Mouse (Mus musculus) gastrocnemius, postnatal 4 days (tissue): ENCODE data around the gene Spag9. TPM values are rescaled to one million over a fixed set of nuclear protein-coding genes. Genes with fewer than 3 reads are reported as not detected.

ENCODE experiments used
- DNase-seq, 2 experiments: peaks; one replicate each; pipeline ENCODE4 v3.0.0; 2021 to 2022; ENCODE audit warnings: low spot score in 2 of 2, mixed read lengths in 2 of 2
- long read RNA-seq, 2 experiments: library from polyadenylated mRNA; stranded (forward); transcript quantifications; one replicate each; pipeline ENCODE4 v2.0.0; 2021
- total RNA-seq, 2 experiments: library from RNA; stranded (reverse); gene quantifications; 2 replicates each; pipeline ENCODE4 v1.2.3; 2021

Gene Spag9
- 100 to 1,000 TPM; 132 to 149 TPM for total RNA-seq
- long read RNA-seq, experiment 1, full-length matches to known transcripts, result 2 of 31 reads
- long read RNA-seq, experiment 1, partial matches to known transcripts, result 6 of 31 reads
- long read RNA-seq, experiment 1, other reads (novel, unspliced or antisense), result 23 of 31 reads
- long read RNA-seq, experiment 2, full-length matches to known transcripts, result 10 of 45 reads
- long read RNA-seq, experiment 2, partial matches to known transcripts, result 6 of 45 reads
- long read RNA-seq, experiment 2, other reads (novel, unspliced or antisense), result 29 of 45 reads

DNA sequence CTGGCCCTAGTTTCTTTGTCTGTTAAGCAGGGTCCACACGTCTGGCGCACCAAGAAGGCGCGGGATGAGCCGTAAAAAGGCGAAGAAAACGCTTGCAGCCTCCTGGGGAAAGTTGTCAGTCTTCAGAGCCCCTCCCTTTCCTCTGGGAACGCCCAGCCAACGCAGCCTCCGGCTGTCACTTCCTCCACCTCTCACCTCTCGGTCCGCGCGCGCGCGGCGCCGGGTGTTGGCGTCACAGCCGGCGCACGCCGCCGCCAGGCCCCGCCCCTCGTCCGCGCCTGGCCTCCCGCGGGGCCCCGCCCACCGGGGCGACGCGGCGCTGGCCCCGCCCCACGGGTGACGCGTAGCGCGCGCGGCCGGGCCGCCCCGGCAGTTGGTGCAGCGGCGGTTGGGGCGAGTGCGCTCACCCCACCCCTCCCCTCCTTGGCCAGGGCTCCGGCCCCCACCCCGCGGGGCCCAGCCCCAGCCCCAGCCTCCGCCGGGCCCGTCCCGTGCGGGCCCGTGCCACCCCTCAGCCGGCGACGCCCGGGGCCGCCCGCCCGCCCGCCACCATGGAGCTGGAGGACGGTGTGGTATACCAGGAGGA lies at the start of gene Spag9:
Gene Spag9 (plus strand): TSS at position 372 of the 586 bp plus-strand sequence.
- DNase-seq, result peak; percentile 93 to 95

DNA sequence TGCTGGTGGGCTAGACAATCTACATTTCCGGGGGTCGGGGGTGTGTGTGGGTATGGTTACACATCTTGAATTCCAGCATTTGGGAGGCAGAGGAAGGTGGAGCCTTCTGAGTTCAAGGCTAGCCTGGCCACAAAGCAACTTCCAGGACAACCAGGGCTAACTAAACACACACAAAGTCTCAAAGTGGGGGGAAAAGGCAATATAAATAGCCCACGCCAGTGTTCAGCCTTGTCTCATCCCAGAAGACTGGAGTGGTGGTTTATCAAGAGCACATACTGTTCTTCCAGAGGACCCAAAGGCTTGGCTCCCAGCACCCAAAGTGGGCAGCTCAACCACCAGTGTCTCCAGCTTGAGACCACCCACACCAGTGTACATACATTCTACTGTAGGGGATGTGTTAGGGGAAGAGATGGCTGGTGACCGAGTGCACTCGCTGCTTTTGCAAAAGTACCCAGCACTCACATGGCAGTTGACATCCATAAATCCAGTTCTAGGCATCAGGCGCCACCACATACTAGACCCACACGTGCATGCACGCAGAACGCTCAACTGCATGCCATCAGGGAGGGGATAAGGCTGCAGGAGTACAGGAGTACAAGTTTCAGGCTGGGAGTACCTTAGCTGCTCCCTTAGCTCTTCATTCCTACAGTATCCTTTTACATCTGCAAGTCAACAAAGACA lies 46.9 kb upstream of the Spag9 start:
- DNase-seq, result no peak

DNA sequence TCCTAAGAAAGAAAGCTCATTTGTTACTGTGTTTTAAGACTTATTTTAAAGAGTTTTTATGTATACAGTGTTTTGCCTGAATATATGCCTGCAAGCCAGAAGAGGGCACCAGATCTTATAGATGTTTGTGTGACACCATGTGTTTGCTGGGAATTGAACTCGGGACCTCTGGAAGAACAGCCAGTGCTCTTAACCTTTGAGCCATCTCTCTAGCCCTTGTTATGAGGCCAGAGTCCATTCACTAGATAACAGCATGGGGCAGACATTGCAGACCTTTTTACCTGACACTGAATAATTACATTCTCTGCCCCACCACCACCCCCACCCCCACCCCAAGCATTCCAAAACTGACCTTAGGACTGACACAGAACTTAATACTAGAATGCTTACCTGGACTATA lies 45.8 kb upstream of the Spag9 start:
- DNase-seq, result no peak

DNA sequence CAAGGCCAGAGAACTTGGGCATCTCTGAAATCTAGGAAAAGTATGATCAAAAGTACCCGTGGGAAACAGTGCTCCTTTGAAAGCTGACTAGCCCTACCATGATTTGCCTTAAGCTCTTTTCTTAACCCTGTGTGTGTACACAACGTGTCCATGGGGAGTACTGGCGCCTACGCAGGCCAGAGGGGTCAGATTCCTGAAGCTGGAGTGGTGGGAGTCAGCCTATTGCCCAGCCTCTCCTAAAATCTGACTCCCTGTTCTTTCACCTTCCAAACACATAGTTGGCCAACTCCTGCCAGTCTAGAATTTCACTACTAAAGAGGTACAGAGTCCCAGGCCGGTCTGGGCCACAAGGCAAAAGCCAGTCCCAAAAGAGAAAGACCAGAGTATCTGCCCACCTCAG lies 43.5 kb upstream of the Spag9 start:
- DNase-seq, result no peak

DNA sequence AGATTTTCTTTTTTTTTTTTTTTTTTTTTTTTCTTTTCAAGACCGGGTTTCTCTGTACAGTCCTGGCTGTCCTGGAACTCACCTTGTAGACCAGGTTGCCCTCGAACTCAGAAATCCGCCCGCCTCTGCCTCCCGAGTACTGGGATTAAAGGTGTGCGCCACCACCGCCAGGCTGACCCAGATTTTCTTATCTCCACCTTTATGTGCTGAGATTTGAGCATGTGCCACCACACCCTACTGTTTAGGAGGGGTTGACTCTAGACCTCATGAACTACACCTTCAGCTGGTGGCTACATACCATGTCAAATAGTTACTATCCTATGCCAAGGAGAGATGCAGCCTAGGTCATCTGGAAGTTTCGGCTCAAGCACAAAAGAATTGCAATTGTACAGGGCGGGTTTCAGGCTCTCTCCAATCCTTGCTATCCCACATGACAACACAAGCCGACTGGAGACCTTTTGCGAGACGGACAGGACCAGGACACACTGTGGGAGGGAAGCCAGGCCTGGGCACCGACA lies 41.1 kb upstream of the Spag9 start:
- DNase-seq, result no peak

DNA sequence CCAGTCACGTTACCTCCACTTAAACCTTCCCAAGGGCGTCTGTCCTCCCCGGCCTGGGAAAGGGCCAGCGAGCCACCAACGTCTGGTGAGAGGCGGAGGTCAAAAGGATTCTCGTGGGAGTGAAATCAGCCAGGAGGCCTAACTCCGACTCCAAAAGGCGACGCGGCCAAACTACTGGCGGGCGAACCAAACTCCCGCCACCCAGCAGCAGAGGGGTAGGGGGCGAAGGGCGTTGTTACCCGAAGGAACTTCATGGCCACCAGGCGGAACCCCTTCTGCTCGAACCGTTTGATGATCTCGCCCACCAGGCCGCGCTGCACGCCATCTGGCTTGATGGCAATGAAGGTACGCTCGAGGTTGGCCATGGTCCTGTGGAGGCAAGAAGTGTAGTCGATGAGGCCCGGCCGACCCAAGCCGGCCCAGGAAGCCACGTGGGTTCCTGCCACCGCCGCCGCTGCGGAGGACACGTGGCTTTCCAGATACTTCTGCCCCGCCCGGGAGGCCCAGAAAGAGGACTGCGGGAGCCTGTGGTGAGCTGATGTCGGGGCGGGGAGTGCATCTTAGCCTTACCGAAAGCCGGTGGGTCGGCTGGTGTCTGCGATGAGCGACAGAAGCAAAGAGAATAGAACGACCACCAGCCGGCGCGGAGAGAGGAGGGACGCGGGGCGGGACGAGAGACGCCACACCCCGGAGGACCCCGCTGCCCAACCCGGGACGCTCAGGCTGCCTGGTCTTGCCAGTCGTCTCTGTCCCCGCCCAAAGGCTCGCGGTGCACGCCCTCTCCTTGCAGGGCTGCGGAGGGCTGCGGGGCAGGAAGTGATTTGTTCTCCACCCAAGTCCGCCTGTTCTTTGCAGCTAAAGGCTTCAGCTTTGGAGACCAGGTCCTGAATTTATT lies 40.4 kb upstream of the Spag9 start:
- peak; percentile 90 to 94 for DNase-seq

DNA sequence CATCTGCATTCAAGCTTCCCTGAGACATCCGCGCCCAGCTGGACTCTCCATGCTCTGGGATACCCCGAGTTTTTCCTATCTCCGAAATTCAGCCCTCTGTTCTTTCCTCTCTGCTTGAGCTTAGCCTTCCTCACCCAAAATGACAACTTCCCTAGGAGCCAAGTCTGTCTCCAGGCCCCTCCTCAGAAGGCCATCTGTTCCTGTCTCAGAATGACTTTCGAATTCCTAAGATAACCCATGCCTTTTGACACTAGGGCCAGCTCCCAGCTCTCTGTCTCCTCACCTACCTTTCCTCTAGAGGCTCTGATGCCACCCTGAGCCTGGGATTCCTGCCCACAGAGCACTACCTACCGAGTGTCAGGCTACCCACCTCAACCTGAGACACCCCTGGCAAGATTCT lies 39.7 kb upstream of the Spag9 start, which contains the start of gene Nme2:
Gene Nme2 (minus strand): TSS at position 101 of the 400 bp plus-strand sequence.
- DNase-seq, result no peak

DNA sequence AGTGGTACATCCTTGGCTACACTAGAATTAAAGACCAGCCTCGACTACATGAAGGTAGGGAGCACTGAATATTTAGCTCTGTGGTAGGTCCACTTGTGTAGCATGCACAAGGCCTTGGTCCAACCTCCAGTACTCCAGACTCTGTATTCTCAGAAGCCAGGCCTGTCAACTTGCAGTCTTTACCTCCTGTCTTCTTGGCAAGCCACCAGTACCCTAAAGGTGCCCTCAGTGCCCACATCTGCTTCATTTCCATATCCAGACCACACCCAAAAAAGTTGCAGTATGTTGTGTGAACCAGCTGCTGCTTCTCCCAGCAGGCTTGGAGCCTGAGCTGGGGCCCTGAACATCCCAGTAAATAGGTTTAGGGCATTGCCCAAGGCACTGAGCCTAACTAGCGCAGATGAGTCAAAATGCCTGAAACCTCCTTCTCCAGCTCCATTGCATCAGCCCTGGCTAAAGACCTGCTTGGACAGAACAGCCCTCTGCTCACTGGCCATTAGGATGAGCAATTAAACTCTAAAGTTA lies 38.8 kb upstream of the Spag9 start:
- DNase-seq, result no peak

DNA sequence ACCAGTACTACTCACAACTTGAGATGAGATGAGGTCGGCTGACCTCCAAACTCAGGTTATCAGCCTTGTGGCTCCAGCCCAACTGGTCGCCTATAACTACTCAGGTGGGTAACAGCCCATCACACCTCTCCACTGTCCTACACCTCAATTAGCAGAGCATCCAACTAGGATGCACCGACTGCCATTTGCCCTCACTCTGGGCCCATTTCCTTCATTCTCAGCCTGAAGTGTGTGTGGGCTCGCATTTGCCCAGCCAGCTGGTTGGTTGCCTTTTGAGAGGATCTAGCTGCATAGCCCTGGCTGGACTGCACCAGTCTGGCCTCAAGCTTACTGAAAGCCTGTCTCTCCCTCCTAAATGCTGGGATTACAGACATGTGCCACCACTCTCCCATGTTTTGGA lies 38.1 kb upstream of the Spag9 start:
- no peak for DNase-seq

DNA sequence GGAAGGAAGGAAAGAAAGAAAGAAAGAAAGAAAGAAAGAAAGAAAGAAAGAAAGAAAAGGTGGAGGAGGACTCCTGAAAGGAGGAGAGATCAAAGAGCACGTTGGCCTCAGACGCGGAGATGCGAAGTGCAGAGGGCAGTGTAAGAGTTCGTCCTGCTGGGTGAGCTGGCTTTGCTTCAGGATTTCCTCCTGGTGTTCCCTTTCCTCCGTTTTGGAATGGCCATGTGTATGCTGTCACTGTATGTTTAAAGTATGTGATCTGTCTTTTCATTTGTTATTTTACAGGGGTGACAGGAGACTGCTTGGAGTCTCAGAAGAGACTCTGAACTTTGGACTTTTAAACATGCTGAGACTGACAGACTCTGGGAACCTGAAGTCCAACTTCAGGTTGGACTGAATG lies 34.4 kb upstream of the Spag9 start:
- no peak for DNase-seq

DNA sequence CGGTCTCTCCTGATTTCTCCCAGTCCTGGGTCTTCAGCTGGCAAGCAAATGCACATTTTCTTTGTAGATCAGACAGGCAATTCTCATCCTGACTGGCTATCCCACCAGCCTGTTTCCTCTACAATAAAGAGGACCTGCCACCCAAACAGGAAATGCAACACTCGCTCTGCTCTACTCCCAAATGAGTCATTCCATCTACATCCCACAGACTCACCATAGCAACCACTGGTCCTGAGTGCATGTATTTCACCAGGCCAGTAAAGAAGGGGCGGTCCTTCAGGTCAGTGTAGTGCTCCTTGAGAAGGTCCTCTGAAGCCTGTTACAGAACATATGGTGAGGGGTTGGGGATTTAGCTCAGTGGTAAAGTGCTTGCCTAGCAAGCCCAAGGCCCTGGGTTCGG lies 32.9 kb upstream of the Spag9 start:
- DNase-seq, result no peak

DNA sequence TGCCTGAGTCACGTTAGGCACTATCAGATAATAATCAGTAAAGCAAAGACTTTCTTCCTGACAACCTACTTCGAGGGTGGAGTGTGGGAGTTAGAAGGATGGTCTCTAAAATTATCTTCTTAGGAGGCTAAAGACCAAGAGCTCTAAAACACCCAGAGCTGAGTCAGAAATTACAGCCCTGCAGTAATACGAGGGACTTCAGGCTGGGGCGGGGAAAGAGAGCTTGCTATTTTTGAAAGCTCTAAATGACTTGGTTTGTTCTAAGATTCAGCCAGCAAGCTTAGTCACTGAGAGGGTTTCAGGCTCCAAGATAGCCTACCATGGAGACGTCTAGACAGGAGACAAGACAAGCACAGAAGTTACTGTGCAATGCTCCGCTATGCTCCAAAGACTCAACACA lies 30.5 kb upstream of the Spag9 start:
- DNase-seq, result no peak

DNA sequence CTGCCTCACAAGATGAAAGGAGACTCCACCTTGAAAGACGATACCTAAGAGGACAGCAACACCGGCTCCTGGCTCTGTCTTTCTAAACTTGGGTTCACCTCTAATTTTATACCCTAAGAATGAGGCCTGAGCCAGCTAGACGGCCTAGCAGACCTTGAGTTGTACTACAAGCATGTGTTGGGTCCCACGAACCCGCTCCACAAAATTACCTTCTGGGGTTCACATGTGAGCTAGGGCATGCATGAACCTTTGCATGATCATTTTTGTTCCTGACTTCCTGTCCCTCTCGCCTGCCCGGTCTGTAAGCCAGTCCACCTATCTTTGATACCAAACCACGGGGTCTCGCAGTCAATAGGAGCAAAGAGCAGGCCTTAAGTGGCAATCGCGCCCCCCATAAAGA lies 28.5 kb upstream of the Spag9 start:
- no peak for DNase-seq

DNA sequence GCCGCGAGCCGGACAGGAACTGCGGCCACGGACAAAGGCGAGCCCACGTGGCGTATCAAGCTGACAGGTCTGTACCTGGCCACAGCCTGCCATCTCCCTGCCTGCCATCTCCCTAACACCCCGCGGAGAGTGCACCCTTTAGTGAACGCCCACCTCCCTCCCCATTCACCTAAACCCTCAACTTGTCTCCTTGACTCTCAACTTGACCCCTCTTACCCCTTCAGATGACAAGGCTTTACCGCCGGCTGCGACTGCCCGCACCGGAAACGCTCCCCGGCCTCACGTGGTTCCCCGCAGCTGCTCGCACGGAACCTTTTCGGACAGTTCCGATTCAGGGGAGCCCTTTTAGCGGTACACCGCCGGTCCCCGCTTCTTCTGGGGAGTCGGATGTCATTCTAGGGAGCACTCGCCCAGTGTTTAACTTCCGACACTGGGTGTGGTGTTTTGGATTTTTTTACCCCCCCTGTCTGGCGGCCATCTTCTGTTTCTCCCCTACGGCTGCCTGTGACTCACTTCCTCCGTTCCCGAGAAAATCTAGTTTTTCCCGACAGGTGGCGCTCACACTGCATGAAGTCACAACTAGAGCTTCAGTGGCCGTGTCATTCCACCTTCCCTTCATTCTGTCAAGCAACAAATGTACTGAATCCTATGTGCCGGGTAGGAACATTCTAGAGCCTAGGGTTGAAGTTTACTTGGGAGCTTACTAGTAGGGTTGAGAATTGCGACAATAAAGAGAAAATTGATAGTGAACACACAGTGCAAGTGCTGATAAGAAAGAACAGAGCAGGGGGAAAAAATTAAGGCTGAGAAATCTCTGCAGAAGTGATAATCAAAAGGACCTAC lies 27.7 kb upstream of the Spag9 start, which contains the start of the genes Gm20390 and Nme1:
Gene Gm20390 (minus strand): TSS at position 289 of the 843 bp plus-strand sequence.
Gene Nme1 (minus strand): TSS at position 517 of the 843 bp plus-strand sequence.
- peak; percentile 90 to 95 for DNase-seq

DNA sequence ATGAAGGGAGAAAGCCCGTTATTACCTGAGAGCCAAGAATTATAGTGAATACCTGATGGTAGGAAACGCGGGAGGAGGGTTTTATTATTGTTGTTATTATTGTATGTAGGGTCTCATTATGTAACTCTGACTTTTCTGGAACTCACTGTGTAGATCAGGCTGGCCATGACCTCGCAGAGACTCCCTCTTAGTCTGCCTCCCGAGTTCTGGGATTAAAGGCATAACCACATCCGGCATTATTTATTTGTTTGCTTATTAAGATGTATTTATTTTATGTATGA lies 27.1 kb upstream of the Spag9 start:
- no peak for DNase-seq

DNA sequence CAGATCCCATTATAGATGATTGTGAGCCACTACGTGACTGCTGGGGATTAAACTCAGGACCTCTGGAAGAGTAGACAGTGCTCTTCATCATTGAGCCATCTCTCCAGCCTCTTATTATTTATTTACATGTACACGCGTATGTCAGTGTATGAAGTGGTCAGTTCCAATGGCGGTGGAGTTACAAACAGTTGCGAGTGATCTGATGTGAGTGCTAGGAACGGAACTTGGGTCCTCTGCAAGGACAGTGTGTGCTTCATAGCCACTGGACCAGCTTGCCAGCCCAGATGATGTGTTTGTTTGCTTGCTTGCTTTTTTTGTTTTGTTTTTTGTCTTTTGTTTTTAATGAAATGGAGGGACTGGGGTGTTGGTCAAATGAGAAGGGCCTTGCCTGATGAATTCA lies 26.7 kb upstream of the Spag9 start:
- DNase-seq, result no peak

DNA sequence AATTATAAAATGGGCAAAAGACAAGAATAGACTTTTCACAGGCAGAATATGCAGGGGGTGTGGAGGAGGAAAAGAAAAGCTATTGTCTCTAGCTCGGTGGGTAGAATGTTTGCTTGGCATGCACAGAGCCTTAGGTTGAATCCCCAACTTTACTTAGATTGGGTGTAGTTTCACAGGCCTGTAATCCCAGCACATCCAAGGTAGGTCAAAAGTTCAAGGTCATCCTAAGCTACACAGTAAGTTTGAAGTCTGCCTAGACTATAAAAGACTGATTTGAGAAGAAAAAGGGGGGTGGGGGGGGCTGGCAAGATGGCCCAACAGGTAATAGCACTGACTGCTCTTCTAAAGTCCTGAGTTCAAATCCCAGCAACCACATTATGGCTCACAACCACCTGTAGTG lies 26.1 kb upstream of the Spag9 start:
- no peak for DNase-seq

DNA sequence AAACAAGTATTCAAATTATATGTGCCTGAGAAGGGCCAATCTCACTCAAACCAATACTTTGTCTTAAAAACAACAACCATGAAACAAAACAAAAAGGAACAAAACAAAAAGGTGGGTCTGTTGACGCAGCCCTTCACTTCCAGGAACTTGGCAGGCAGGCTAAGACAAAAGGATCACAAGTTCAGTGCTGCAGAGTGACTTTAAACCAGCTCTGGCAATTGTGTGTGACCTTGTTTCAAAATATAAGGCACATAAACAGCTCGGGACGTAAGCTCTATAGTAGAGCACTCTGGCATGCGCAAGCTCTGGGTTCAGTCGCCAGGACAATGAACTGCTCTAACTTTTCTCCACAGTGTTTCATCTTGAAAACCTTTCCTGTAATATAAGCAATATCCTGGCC lies 22.9 kb upstream of the Spag9 start:
- DNase-seq, result no peak

DNA sequence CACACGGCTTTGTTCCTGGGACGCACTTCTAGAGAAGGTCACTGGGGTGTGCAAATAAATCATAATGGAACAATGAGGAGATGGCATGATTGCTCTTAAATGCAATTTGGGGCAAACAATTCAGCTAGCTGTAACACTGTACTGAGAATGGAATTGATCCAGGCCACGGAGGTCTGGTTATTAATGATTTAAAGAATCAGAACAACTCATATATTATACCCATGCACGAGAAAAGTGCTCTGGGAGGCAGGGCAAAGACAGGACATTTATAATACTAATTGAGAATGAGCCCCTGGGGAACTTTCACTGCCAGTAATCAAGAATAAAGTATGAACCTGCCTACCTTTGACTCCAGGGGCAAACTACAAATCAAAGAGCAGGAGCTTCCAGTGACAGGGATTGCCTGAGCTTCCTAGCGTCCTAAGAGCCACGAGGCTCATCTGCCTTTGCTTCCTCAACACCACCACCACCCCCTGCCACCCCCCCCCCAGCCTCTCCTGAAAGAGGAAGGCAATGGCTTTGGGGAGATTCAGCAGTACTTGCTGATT lies 16.3 kb upstream of the Spag9 start:
- DNase-seq, result no peak

DNA sequence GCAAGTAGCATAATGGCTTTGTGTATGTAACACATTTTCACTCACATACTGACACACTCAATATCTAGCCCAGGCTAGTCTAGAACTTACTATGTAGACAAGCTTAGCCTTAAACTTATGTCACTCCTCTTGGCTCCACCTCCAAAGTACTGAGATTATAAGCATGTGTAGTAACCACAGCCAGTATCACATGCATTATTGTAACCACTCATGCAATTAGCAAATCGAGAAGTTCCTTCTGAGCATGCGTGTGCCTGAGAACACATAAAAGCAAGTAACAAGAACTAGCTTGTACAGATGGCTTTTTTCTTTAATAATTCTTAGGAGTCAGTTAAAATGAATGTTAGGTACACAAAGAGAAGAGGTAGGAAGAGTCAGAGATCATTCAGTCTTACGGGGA lies 11.3 kb upstream of the Spag9 start:
- DNase-seq, result no peak
